Mouse (Mus musculus) forebrain, postnatal 0 days (tissue): Measurements from ENCODE around the gene Repin1. TPM values are rescaled to one million over a fixed set of nuclear protein-coding genes. Genes with fewer than 3 reads are reported as not detected.

Experiments used
- ATAC-seq: fragments of 200-750 bp; cut with Nextera tagmentation; 2 replicates; pipeline ENCODE4 v1.8.0; 2017; ENCODE audit warnings: mild to moderate bottlenecking, moderate library complexity
- DNase-seq: peaks from one replicate; pipeline ENCODE4 v3.0.0-alpha.2; 2015
- H3K27ac ChIP-seq: fragments of 300-500 bp; sonication (generic); 2 replicates; pipeline ENCODE4 v1.5.1; 2014; ENCODE audit warnings: low read depth, mild to moderate bottlenecking, antibody characterized with exemption, low read length, moderate library complexity, mixed read lengths
- H3K27me3 ChIP-seq: fragments of 300-500 bp; sonication (generic); 2 replicates; pipeline ENCODE4 v1.6.1; 2014; ENCODE audit warnings: mild to moderate bottlenecking, low read length, mixed read lengths; ENCODE audit not compliant: insufficient read depth
- H3K36me3 ChIP-seq: fragments of 300-500 bp; sonication (generic); 2 replicates; pipeline ENCODE4 v1.6.1; 2014; ENCODE audit warnings: mild to moderate bottlenecking, moderate library complexity; ENCODE audit not compliant: insufficient read depth
- H3K4me1 ChIP-seq: fragments of 300-500 bp; sonication (generic); 2 replicates; pipeline ENCODE4 v1.6.1; 2014; ENCODE audit warnings: antibody characterized with exemption; ENCODE audit not compliant: insufficient read depth
- H3K4me2 ChIP-seq: fragments of 300-500 bp; sonication (generic); 2 replicates; pipeline ENCODE4 v1.6.1; 2014; ENCODE audit warnings: low read depth, mild to moderate bottlenecking, moderate library complexity
- H3K4me3 ChIP-seq: fragments of 300-500 bp; sonication (generic); 2 replicates; pipeline ENCODE4 v1.5.1; 2014; ENCODE audit warnings: low read depth, low read length, mixed read lengths
- H3K9ac ChIP-seq: fragments of 300-500 bp; sonication (generic); 2 replicates; pipeline ENCODE4 v1.6.1; 2014; ENCODE audit warnings: mild to moderate bottlenecking
- H3K9me3 ChIP-seq: fragments of 300-500 bp; sonication (generic); 2 replicates; pipeline ENCODE4 v1.6.1; 2016; ENCODE audit warnings: low read length
- CTCF ChIP-seq: sonication (generic); IDR thresholded peaks from 2 replicates; pipeline ENCODE4 v1.5.1; 2016; ENCODE audit warnings: antibody characterized with exemption, control low read depth, low read depth
- WGBS: fragments of 180-500 bp; shearing (Covaris S2); extraction: QIAGEN DNeasy Blood & Tissue Kit; methylation state at CpG from one replicate; pipeline ENCODE4 v1.1.7; 2014; 5-methylcytosine and 5-hydroxymethylcytosine counted together
- polyA plus RNA-seq: library from polyadenylated mRNA; unstranded; fragments of >200 nt; fragmentation: Nextera tagmentation; extraction: Ambion mirVana; gene quantifications from 2 replicates; pipeline ENCODE4 v1.2.1, GENCODE M21; 2015
- total RNA-seq: library from RNA; depleted of rRNA; stranded (reverse); fragments of >200 nt; gene quantifications from 2 replicates; pipeline ENCODE4 v1.2.3, GENCODE M21; 2014

Gene Repin1
- total and polyA plus RNA-seq, 2 experiments from 2014 or later, result 29.3 to 55.0 TPM

DNA sequence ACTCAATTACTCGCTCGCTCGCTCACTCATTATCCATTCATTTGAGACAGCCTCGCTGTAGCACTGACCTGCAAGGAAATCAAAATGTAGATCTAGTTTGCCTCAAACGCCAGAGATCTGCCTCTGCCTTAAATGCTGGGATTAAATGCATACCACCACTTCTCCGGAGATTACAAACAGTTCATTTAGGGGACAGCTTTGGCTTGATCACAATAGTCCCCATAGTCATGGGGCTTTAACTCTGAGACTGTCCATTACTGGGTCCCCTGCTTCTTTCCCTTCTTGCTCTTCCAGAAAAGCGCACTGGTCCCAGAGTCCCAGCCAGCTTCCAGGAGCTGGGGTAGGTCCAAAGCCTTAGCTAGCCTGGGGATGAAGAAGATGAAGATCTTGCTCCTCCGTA is 32.8 kb downstream of the Repin1 start, which contains the start of gene AI854703:
Gene AI854703, plus strand, starts transcription at position 301 of the 400 bp plus-strand sequence.
- H3K36me3 ChIP-seq, result 0 out of 2 replicates have a peak, but pooled peaks cover 2% of the 10 kb centered on the region
- ATAC-seq, result no peak
- H3K9me3 ChIP-seq, result no peaks in the 10 kb centered on the region
- no peak for DNase-seq
- H3K4me1 ChIP-seq, result peaks cover 6% of the 10 kb centered on the region
- peak within 1 kb of the TSS; percentile 57 for H3K9ac ChIP-seq
- H3K27me3 ChIP-seq, result no peaks in the 10 kb centered on the region
- H3K4me3 ChIP-seq, result peak within 1 kb of the TSS; percentile 55
- H3K27ac ChIP-seq, result no peak within 1 kb of the TSS
- peak within 1 kb of the TSS; percentile 81 for H3K4me2 ChIP-seq
- 15% methylated on average over 8 of the region's 8 CpGs for WGBS
- TF ChIP-seq CTCF, result no peak

DNA sequence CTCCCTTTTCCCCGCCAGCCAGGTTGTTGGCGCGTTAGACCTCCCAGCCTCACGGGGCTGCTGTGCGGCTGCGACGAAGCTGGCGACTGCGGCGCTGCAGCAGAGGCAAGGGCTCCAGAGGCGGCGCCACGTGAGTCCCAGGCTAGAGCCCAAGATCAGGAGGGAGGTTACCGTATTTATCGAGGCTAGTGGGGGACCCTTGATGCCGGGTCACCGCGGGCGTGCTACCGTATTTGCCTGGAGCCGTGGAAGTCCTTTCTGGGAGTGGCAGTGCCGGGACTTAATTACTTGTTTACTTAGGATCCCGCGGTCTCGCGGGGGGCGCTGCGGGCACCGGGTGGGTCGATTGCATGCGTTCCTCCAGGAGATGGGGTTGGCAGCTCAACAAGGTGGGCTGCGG is 33.3 kb downstream of the Repin1 start:
- Histone ChIP-seq H3K4me2 (peak overlapping the region; percentile 81), H3K36me3 (0 out of 2 replicates have a peak, but pooled peaks cover 6% of the 10 kb centered on the region), H3K4me1 (peaks cover 6% of the 10 kb centered on the region), H3K27me3 (no peaks in the 10 kb centered on the region), H3K9ac (peak overlapping the region; percentile 57), H3K9me3 (no peaks in the 10 kb centered on the region), H3K27ac (no peak overlapping the region), H3K4me3 (peak overlapping the region; percentile 55)
- DNase-seq, result peak; percentile 78
- 2% methylated on average over 32 of the region's 32 CpGs for WGBS
- peak; percentile 84 for ATAC-seq
- peak; percentile 50 for TF ChIP-seq CTCF

DNA sequence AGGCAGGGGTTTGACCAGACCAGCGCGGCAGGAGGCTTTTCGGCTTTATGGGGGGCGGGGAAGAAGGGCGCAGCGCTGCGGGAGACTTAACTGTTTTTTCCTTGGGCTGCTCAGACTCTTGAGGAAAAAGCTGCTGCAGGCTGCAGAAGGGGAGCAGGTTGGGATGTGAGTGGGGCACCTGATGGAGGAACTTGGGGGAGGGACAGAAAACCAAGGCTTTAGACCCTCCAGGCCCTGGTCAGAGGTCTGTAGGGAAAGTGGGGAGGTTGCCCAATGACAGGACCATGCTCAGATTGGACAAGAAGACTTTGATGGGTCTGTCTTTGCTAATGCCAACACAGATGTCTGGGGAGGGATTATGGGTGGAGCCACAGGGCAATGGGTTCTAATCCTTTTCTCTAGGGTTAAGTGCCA is 33.8 kb downstream of the Repin1 start:
- Histone ChIP-seq H3K9ac (peak overlapping the region; percentile 57), H3K4me2 (peak overlapping the region; percentile 81), H3K9me3 (no peaks in the 10 kb centered on the region), H3K27me3 (no peaks in the 10 kb centered on the region), H3K4me1 (peaks cover 6% of the 10 kb centered on the region), H3K27ac (no peak overlapping the region), H3K36me3 (0 out of 2 replicates have a peak, but pooled peaks cover 6% of the 10 kb centered on the region), H3K4me3 (peak overlapping the region; percentile 55)
- no peak for TF ChIP-seq CTCF
- WGBS, result 3% methylated on average over 7 of the region's 7 CpGs
- ATAC-seq (no peak), DNase-seq (no peak)

- Histone ChIP-seq H3K4me3 (no peak overlapping the region), H3K27ac (no peak overlapping the region), H3K9me3 (no peaks in the 10 kb centered on the region), H3K4me2 (peak overlapping the region; percentile 82; the same call in 1 of the 2 replicates), H3K9ac (no peak overlapping the region), H3K36me3 (0 out of 2 replicates have a peak, but pooled peaks cover 6% of the 10 kb centered on the region), H3K27me3 (no peaks in the 10 kb centered on the region), H3K4me1 (peaks cover 6% of the 10 kb centered on the region)
- ATAC-seq (no peak), DNase-seq (no peak)
- WGBS, result 85% methylated on average over 3 of the region's 3 CpGs
- TF ChIP-seq CTCF, result no peak
Measured at GRCm38 (mm10) chr6:48628377-48628776, 34.7 kb downstream of the Repin1 start.

DNA sequence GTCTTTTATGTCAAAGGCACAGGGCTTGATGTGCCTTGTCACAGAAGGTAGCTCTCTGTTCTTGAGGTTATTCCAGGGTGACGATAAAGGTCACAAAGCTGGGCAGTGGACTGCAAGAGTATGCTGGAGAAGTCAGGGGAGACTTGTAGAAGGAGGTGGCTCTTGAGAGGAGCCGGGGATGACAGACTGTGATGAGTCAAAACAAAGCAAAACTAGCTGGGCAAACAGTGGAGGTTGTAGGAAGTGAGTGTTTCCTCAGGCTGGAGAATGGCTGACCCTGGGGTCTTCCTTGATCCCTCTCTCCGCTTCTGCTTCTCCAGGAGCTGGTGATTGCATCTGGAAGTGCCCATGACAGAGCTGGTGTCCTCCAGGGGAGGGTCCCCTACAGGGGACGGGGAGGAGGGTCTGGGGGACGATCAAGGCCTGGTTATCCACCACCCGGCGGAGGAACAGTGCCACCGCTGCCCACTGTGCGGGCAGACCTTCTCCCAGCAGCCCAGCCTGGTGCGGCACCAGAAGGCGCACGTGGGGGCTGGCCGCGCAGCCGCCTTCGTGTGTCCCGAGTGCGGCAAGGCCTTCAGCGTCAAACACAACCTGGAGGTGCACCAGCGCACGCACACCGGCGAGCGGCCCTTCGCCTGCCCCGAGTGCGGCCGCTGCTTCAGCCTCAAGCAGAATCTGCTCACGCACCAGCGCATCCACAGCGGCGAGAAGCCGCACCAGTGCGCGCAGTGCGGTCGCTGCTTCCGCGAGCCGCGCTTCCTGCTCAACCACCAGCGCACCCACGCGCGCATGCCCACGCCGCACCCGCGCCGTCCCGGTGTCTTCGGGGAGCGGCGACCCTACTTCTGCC is 35.4 kb downstream of the Repin1 start:
- TF ChIP-seq CTCF, result peak; percentile 1; the same call in 1 of the 2 replicates
- Histone ChIP-seq H3K4me3 (peak overlapping the region; percentile 44), H3K9ac (peak overlapping the region; percentile 54), H3K36me3 (0 out of 2 replicates have a peak, but pooled peaks cover 6% of the 10 kb centered on the region), H3K27me3 (no peaks in the 10 kb centered on the region), H3K4me1 (peaks cover 6% of the 10 kb centered on the region), H3K27ac (peak overlapping the region; percentile 57; the same call in 1 of the 2 replicates), H3K4me2 (peak overlapping the region; percentile 82), H3K9me3 (no peaks in the 10 kb centered on the region)
- WGBS, result 6% methylated on average over 53 of the region's 54 CpGs
- peak; percentile 83 for ATAC-seq
- DNase-seq, result peak; percentile 73

DNA sequence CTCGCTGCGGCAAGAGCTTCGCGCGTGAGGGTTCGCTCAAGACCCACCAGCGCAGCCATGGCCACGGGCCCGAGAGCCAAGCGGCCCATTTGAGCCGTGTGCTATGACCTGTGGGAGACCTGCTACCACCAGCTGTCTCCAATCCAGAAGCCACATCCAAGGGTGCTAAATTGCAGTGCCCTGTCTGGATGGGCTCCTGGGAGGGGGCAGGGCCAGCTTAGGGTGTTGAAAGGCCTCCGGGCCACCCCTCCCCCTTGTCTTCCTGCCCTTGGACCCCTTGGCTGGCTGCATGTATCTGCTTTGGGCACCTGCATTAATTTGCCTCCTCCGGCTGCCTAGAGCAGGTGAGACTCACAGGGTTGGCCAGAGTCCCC is 36.0 kb downstream of the Repin1 start:
- H3K36me3 ChIP-seq, result 0 out of 2 replicates have a peak, but pooled peaks cover 6% of the 10 kb centered on the region
- H3K4me1 ChIP-seq, result peaks cover 6% of the 10 kb centered on the region
- H3K9ac ChIP-seq, result peak overlapping the region; percentile 54
- H3K27ac ChIP-seq, result peak overlapping the region; percentile 57; the same call in 1 of the 2 replicates
- ATAC-seq, result no peak; the same call in none of the 2 replicates
- no peaks in the 10 kb centered on the region for H3K27me3 ChIP-seq
- 27% methylated on average over 13 of the region's 13 CpGs for WGBS
- peak overlapping the region; percentile 82 for H3K4me2 ChIP-seq
- no peak; the same call in 1 of the 2 replicates for TF ChIP-seq CTCF
- H3K4me3 ChIP-seq, result peak overlapping the region; percentile 44
- no peaks in the 10 kb centered on the region for H3K9me3 ChIP-seq
- DNase-seq, result no peak

- no peak overlapping the region for H3K27ac ChIP-seq
- 0 out of 2 replicates have a peak, but pooled peaks cover 6% of the 10 kb centered on the region for H3K36me3 ChIP-seq
Measured at GRCm38 (mm10) chr6:48630831-48631230, 37.1 kb downstream of the Repin1 start.

More at GRCm38 (mm10) chr6:48630831-48631230, 37.1 kb downstream of the Repin1 start:
- H3K9me3 ChIP-seq, result no peaks in the 10 kb centered on the region
- no peaks in the 10 kb centered on the region for H3K27me3 ChIP-seq
- no peak overlapping the region for H3K4me3 ChIP-seq
- ATAC-seq (no peak), DNase-seq (no peak)
- no peak overlapping the region for H3K9ac ChIP-seq
- WGBS, result 82% methylated on average over 8 of the region's 8 CpGs
- no peak for TF ChIP-seq CTCF
- peaks cover 6% of the 10 kb centered on the region for H3K4me1 ChIP-seq
- H3K4me2 ChIP-seq, result no peak overlapping the region
